Mouse (Mus musculus) erythroid progenitor cell, adult 5-6 weeks (primary cell): Measurements from ENCODE around the gene Dusp16. TPM values are rescaled to one million over a fixed set of nuclear protein-coding genes. Genes with fewer than 3 reads are reported as not detected.

Source experiments
- ATAC-seq: replicated peaks from 2 replicates; pipeline ENCODE4 v1.8.0; 2016; ENCODE audit warnings: moderate number of reproducible peaks, mild to moderate bottlenecking, moderate TSS enrichment, inconsistent platforms; ENCODE audit not compliant: poor library complexity, low FRiP score, severe bottlenecking
- total RNA-seq, 2 experiments: library from RNA; stranded (forward) in 1 of 2; stranded (reverse) in 1 of 2; fragments of 150-400 nt in 1 of 2; fragments of 186-747, 209-891 nt in 1 of 2; gene quantifications; 2 replicates each; pipeline versions ENCODE4 v1.2.3 to v1.2.4; 2015 to 2017; ENCODE audit warnings: low replicate concordance in 2 of 2

The Dusp16 gene
- total RNA-seq, 2 experiments from 2014 or later, result 2.9 TPM; not detected in 1

DNA sequence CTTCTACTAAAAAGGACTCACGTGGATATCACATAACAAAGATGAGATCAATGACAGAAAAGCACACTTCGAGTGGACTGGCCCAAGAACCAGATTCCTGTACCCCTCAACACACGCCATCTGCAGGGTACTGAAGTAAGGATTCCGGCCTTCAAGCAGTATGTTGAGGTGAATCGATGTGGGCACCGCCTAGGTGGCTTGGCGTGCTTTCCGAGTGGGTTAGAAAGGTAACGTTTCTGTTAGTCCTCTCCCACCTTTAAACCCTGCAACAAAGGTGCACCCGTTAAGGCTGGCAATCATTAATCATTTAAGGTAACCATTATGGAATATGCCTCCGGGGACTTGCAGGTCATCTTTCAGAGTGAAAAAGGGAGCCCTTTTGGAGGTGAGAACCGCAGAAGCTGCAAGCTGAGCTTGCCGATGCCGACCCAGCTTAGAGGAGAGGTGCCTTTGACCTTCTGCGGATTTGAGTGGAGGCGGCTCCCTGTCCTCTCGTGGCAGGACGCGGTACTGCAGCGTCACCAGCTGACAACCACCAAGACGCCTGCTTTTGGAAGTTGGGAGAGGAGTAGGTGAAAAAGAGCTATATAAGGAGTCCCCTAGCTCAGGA lies 1.6 kb upstream of the Dusp16 start:
- ATAC-seq, result peak; percentile 87

DNA sequence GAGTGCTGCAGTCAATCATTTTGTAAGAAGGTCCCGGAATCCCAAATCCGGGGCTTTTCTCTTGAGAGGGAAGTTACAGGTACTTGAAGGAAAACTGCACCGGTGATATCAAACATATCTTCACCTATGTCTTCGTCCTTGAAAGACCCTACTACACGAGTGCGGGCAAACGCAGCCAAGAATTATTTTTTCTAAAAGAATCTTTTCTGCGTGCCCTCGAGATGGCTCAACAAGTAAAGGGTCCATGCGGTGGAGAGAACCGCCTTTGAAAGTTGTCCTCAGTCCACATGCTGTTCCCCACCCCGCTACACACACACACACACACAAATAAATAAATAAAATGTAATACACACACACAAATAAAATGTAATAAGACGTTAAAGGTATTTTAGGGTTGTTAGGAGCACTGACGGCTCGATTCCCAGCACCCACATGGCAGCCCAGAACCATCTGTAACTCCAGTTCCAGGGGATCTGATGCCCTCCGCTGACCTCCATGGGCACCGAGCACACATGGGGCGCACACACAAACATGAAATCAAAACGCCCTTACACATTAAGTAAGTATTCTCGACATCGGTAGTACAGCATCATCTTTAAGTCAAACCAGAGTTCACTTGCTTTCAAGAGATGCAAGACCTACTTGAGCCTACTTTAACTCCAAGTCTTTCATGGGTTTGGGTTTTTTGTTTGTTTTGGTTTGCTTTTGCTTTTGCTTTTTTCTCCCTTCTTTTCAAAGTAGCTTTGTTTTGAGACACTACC lies 801 bp upstream of the Dusp16 start:
- ATAC-seq, result no peak

DNA sequence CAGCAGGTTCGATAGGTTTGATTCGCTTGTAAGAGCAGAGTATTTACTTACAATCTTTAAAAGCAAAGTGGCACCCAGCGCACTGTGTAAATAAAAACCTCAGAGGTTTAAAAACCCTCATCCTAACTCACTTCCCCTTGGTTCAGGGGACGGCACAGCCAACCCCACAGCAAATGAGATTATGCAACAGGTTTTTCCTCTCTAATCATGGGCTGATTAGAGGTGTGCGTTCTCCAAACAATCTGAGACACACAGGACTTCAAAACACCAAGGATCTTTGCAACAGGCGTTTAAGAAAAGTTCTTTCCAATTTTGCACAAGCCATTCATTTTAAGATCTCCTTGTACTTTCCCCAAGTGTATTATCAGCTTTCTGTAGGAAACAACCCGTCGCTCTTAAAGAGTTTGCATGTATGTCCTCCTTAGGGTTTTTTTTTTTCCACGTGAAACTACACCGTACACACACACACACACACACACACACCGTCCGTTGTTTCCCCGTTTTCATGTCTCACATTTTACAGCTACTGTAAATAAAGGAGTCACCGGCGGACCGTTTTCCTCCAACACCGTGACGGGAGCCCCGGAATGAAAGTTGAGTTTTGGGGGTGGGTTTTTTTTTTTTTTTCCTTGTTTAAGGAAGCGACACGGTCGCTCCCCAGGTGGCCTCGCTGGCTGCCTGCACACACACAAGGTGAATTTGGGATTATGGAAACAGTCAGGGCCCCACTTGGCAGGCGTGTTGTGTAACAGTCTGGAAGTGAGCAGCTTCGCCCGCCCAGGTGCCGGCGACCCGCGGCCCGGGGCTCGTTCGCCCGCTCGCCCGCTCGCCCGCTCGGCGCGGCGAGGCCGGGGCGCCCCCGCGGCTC lies 940 bp downstream of the Dusp16 start:
- no peak for ATAC-seq

DNA sequence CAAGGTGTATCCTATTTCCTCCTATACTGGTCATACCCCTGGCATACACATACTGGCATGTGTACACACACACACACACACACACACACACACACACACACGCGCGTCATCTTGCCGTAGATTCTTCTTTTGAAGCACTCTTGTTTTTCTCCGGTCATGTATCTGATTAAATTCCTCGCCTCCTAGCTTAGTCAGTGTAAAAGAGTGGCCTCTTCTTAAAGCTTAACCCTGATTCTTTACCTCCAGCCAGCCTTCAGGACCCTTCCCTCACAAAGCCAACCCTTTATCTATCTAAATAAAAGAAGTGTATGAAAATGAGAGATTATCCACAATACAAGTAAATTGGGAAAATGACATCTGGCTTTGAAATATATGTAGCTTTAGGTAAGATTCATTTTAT lies 3.3 kb downstream of the Dusp16 start:
- ATAC-seq, result no peak

DNA sequence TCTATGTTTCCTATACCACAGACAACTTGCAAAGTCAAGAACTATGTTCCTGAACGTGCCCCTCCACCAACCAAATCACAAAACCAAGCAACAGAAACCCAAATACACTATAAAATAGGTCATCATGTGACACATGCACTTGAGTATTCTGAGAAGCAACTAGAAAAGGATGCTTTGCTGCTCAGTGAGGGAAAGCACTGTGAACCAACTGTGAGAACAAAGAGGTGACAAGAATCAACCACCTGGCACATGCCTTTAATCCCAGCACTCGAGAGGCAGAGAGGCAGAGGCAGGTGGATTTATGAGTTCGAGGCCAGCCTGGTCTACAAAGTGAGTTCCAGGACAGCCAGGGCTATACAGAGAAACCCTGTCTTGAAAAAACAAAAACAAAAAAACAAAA lies 6.0 kb downstream of the Dusp16 start:
- ATAC-seq, result no peak

DNA sequence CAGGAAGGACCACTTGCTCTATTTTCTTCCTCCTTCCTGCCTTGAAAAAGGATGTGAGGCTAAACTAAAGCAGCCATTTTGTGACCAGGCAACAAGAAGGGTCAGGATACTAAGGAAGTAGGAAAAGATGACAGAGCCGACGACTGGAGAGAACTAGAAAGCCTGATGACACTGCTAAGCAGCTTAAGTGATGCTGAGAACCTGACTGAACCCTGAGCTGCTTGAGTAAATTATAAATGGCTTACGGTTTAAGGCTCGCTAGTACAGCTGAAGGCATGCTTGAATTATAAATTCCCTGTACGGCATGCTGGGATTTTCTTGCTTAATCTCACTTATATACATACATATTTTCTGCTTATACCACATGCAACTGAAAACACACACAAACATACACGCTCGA lies 9.5 kb downstream of the Dusp16 start:
- no peak for ATAC-seq

DNA sequence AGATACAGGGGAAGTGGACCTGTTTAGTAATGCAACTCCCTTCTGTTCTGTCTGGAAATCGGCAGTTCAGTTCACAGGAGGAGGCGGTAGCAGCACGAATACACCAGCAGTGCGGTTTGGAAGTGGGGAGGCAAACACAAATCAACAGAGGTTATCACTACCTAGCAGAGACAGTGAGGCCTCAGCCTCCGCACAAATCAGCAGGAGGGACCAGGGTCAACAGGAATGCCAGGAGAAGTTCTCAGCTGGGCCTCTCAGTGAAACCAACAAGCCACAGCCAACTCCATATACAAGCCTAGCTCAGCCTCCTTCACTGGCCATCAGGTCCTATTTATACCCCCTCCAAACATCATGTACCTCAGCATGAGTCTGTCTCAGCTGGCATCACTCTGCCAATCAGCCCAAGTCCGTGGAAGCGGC lies 10.9 kb downstream of the Dusp16 start:
- ATAC-seq, result no peak; the same call in 1 of the 2 replicates

DNA sequence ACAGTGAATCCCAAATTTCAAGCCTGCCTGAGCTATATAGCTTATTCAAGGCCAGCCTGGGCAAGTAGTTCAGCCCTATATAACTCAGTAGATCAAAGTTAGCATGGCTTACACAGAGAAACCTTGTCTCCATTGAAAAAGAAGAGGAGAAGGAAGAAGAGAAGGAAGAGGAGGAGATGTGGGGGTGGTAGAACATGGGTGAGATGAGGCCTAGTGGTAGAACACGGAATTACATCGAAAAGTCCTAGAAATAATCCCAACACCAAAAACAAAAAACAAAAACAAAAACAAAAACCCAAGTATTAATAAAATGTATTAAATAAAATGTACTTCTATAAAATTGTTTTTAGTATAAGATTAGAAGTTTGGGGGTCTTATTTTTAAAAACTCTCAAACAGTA lies 12.4 kb downstream of the Dusp16 start:
- 0 out of 2 replicates have a peak, but pooled peaks have one; percentile 62 for ATAC-seq

DNA sequence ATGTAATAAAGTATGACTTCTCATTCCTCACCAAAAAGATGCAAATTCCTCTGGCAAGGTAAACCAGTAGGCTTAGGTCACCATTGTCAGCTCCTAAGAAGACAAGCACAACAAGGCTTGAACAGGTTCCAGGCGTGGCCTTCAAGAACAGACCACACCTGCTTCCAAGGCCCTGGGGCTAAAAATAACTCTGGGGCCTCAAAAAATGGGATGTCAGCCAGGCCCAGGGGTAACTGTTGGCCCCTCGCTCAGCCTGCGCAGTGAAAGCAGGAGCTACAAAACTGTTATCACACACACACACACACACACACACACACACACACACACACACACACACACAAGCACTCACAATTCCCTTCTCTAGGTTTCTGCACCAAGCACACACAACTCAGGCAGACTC lies 18.5 kb downstream of the Dusp16 start:
- peak; percentile 63 for ATAC-seq

DNA sequence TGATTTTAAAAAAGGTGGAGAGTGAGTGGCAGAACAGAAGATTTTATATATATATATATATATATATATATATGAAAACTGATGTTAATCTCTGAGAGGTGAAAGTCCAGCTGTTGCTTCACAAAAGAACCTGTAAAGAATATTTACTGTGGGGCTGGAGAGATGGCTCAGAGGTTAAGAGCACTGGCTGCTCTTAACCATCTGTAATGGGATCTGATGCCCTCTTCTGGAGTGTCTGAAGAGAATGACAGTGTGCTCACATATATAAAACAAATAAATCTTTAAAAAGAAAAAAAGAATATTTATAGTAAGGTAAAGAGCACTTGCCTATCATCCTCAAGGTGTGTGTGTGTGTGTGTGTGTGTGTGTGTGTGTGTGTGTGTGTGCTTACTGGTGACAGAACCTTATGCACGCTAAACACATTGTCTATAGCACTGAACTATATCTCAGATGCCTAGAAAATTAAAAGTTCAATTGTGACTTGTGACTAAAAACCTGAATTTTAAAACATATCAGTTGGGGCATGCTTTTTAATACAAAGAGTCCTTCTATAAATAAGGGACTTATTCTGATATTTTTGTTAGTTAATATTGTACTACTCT lies 19.0 kb downstream of the Dusp16 start:
- no peak for ATAC-seq

DNA sequence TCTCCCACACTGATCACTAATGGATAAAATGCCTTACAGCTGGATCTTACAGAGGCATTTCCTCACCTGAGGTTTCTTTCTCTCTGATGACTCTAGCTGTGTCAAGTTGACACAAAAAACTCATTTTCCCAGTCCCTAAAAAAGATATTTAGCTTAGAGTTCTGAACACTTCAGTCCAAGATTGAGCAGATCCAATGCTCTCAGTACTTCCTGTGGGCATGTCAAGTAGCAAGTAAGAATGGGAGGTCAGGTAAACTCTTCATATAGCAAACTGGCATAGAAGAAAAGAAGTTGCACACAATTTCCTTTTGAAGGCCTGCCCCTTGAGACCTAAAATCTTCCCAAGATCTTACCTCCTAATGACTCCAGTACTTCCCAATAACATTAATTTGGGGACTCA lies 22.1 kb downstream of the Dusp16 start:
- no peak for ATAC-seq

DNA sequence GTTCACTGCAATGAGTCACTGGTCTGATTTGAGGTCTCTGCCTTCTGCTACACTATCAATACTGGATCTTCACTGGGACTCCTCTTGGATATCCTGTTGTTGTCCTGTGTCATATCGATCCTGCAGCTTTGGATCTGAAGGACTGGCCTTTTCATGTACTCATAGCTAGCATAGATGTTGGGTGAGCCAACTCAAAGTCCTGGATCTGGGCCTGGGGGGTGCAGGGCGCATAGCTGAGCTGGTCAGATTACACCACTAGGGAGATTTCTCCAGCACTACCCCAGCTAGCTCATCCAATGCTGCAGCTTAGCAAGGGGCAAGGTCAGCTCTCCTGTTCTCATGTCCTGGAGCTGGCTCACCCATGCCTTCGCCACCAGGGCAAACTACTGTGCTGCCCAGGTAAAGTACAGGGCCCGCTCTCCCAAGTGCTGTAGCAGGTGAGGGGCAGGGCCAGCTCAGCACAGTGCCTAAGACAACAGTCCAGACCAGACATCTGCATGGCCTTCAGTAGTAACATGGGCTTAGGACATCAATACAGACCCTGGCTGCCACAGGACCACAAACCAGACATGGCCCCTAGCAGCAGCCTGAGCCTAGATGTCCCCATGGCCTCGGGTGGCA lies 27.9 kb downstream of the Dusp16 start:
- no peak; the same call in 1 of the 2 replicates for ATAC-seq

DNA sequence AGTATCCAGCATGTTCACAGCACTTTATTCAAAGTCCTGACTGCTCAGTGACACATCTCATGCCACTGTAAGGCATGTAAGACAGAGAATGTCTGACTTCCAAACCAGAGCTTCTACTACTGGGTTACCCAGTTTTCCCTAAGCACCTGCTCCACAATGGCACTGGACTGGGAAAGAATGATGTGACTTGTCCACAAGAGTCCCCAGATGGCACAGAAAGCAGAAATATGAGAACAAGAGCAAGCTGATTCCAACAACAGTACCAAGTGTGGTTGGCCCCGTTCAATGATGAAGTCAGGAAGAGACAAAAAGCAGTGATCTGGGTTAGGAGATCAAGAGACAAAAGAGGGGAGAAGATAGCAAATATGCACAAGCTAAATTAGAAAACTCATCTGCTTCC lies 29.0 kb downstream of the Dusp16 start:
- ATAC-seq, result no peak

DNA sequence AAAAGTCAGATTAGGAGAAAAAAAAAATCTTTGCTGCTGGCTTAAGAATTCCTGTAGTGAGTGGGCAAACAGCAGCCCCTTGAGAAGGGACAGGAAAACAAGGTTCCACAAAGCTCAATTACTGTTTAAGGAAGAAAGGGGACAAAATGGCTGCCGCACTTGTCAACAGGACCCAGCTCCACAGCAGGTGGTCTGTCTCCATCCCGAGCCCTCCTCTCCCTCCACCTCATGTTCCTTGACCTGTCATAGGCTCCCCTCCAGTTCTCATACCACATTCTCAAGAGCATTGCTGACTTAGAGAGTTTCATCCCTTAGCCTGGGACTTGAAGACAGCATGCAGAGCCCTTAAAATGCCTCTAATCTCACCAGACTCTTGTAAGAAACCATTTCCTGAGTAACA lies 30.6 kb downstream of the Dusp16 start:
- ATAC-seq, result no peak

DNA sequence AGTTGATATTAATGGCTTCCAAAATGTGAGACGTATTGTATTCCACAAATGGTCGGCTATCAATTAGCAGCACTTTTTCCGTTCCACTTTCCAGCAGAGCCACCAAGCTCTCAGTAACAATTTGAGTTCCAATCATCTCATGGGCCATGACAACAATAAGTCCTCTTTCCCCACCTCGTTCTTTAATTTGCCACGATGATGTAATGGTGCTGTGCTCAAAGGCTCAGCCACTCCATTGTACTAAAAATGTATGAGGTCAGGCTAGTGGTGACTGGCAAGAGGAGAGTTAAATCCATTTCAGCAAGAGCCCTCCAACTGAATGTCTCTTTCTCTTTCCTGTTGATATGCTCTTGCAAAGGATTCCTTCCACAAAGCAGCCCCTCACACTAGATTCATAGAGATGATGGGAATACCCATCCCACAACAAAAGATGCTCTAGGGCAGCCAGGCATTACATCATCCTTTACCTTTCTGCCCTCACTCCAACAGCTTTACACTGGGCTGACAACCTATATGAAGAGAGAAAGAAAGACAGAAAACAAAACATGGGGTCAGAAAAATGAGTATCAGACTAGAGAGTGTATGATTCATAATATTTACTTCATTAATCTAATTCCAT lies 31.4 kb downstream of the Dusp16 start:
- no peak for ATAC-seq

DNA sequence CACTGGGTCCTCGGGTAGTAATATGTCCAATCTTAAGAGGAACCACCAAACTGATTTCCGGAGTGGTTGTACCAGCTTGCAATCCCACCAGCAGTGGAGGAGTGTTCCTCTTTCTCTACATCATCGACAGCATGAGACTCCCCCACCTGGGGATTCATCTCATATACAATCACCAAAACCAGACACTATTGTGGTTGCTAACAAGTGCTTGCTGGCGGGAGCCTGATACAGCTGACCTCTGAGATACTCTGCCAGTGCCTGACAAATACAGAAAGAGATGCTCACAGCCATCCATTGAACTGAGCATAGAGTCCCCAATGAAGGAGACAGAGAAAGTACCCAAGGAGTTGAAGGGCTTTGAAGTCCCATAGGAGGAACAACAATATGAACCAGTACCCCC lies 36.4 kb downstream of the Dusp16 start:
- no peak for ATAC-seq

DNA sequence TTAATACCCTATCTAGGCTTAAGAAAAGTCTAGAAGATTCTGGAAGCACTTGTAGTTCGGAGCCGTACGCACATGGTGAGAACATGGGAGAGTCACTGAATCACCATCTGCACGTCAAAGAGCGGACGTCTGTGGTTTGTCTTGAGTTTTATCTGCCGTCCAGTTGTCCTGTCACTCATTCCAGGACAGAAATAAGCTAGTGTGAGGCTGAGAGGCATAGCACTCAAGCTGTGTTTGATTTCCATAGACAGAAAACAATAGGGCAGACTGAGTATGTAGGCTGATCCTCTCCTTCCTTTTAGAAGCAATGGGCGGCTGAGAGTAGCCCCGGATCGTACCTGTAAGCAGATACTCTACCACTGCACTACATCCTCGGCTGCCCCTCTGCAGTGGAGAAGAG lies 38.6 kb downstream of the Dusp16 start:
- no peak for ATAC-seq

DNA sequence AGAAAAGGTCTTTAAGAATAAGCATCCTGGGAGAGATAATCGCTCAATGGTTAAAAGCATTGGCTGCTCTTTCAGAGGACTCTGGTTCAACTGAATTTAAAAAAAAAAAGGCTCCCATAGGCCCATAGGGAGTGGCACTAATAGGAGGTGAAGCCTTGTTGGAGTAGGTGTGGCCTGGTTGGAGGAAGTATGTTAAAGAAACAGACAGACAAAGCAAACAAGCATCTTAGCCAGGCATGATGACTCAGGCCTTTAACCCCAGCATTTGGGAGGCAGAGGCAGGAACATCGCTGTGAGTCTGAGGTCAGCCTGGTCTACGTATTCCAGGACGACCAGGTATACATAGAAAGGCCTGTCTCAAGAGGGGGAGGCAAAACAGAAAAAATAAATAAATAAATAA lies 39.0 kb downstream of the Dusp16 start:
- no peak for ATAC-seq

DNA sequence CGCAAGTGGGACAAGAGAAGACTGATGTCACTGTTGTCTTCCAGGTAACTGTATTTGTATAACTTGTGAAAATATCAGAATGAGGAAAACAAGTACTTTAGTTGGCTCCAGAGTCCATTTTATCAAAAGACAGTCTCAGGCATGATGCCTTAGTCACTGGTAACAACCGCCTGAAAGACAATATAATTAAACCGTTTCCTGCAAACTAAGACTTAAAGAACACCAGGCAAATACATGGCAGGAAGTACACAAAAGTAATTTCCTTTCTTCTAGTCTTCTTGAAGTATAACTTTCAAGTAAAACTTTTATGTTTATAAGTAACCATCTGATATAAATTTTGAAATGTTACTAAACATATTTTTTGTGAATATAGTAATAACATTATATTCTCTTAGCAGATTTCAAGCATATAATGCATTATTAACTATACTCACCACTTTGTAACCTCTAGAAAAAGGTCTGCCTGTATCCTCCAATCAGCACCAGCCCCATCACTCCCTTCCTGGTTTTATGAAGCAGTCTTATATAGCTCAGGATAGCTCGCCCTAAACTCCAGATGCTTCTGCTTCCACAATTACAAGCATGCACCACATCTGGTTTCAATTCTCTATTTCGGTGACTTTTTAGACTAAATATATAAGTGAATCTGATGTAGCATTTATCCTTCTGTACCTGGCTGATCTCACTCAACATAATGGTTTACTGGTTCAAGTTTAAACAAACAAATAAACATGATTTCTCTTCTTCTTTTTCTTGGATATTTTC lies 40.4 kb downstream of the Dusp16 start:
- no peak for ATAC-seq
